Mouse (Mus musculus) E14TG2a.4 (cell line): ENCODE measurements around the gene Magi1.
A peak's percentile ranks its signal among the peaks of the same experiment; 100 is the strongest.

Experiments
- H3K27me3 ChIP-seq: 2 replicates; pipeline ENCODE4 v1.6.1; 2014; ENCODE audit warnings: low read length, control low read depth; ENCODE audit not compliant: insufficient read depth
- H3K36me3 ChIP-seq: 2 replicates; pipeline ENCODE4 v1.6.1; 2014; ENCODE audit warnings: low read length, control low read depth; ENCODE audit not compliant: insufficient read depth
- H3K4me1 ChIP-seq: replicated peaks from 2 replicates; pipeline ENCODE4 v1.6.1; 2014; ENCODE audit warnings: low read depth, low read length, control low read depth
- H3K4me3 ChIP-seq: replicated peaks from 2 replicates; pipeline ENCODE4 v1.5.1; 2014; ENCODE audit warnings: mild to moderate bottlenecking, low read length
- H3K9me3 ChIP-seq: 2 replicates; pipeline ENCODE4 v1.6.1; 2014; ENCODE audit warnings: low read length, control low read depth
- CTCF ChIP-seq: conservative IDR thresholded peaks from 2 replicates; pipeline ENCODE4 v1.5.1; 2014; ENCODE audit warnings: low read length
- NANOG ChIP-seq: IDR thresholded peaks from 2 replicates; pipeline ENCODE4 v1.6.1; 2014; ENCODE audit warnings: borderline replicate concordance, low read length, mixed read lengths
- POU5F1 ChIP-seq: IDR thresholded peaks from 2 replicates; pipeline ENCODE4 v1.6.1; 2014; ENCODE audit warnings: low read length, borderline replicate concordance

Magi1 gene

DNA sequence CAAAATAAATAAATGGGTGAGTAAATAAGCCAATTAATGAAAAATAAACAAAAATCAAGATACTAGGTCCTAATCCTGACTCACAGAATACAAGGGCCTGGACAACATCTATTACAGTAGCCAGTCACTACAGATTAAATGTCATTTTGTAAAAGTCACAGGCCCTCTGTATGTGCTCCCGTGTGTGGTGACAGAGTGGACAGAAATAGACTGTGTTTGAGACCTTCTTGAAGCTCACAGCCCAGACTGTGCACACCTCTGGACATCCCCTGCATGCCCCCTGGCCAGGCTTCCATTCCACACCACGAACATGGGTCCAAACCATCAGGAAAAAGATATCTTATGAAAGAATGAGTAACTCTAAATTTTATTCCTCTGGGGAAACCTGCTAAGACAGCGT is 300.2 kb downstream of the Magi1 start:
- TF ChIP-seq CTCF (no peak), POU5F1 (no peak), NANOG (no peak)
- no peaks in the 10 kb centered on the region for H3K9me3 ChIP-seq
- no peaks in the 10 kb centered on the region for H3K27me3 ChIP-seq
- H3K4me1 ChIP-seq = peaks cover 98% of the 10 kb centered on the region
- no peaks in the 10 kb centered on the region for H3K36me3 ChIP-seq
- H3K4me3 ChIP-seq = no peak overlapping the region

DNA sequence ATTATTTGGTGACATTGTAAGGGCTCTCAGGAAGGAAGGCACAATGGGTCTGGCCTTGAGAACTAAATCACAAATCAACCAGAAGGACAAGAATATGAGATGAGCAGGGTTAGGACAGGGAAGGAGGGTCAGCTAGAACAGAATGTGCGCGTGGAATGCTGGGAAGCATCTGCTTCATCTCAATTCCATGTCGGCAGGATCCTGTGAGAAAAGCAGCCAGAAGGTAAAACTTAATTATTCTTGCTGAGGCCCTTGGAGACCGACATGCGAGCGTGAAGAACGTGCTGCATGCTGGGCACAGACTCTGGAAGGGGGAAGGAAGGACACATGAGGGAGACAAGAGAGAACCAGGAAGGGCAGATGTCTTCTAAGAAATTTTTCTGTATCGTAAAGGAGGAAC is 302.5 kb downstream of the Magi1 start:
- no peak for TF ChIP-seq POU5F1
- TF ChIP-seq NANOG = no peak
- no peak for TF ChIP-seq CTCF
- Histone ChIP-seq H3K36me3 (no peaks in the 10 kb centered on the region), H3K4me3 (no peak overlapping the region; the same call in 1 of the 2 replicates), H3K27me3 (no peaks in the 10 kb centered on the region), H3K9me3 (no peaks in the 10 kb centered on the region), H3K4me1 (peaks cover 86% of the 10 kb centered on the region)

DNA sequence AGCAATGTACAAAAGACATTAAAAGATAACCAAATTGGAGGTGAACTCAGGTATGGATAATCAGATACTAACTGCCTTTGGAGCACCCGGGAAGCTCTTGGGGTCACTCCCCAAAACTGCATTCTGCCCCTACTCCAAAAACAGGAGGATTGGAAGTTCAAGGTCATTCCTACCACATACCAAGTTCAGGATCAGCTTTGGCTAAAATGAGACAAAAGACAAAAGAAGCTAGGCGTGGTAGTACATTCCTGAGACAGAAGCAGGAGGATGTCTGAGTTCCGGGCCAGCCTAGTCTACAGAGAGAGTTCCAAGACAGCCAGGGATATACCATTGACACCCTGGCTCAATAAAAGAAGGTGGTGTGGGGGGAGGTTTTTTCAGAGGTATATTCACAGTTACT is 304.5 kb downstream of the Magi1 start:
- Histone ChIP-seq H3K4me3 (no peak overlapping the region), H3K4me1 (peaks cover 67% of the 10 kb centered on the region), H3K36me3 (no peaks in the 10 kb centered on the region), H3K27me3 (no peaks in the 10 kb centered on the region), H3K9me3 (no peaks in the 10 kb centered on the region)
- TF ChIP-seq NANOG (peak; percentile 21; the same call in 1 of the 2 replicates), CTCF (no peak)

DNA sequence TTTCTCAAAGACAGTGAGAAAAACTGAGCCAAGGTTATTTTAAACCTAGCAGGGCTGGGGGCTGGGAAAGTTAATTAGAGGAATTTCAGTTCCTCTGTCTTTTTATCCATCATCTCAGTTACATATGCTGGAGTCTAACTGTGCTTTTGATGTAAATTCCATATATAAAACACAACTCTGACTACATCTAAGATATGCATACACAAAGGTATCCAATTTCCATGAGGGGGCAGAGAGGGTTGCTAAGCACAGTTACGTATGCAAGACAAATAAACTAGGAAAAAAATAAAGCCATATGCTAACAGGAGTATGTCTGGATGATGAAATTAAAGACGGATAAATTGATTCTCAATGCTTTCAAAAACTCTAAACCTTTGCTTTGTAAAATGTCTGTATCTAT is 315.0 kb downstream of the Magi1 start:
- TF ChIP-seq CTCF (no peak), NANOG (no peak)
- H3K4me3 ChIP-seq = no peak overlapping the region
- no peaks in the 10 kb centered on the region for H3K9me3 ChIP-seq
- H3K4me1 ChIP-seq = peaks cover 10% of the 10 kb centered on the region
- H3K27me3 ChIP-seq = no peaks in the 10 kb centered on the region
- H3K36me3 ChIP-seq = no peaks in the 10 kb centered on the region

DNA sequence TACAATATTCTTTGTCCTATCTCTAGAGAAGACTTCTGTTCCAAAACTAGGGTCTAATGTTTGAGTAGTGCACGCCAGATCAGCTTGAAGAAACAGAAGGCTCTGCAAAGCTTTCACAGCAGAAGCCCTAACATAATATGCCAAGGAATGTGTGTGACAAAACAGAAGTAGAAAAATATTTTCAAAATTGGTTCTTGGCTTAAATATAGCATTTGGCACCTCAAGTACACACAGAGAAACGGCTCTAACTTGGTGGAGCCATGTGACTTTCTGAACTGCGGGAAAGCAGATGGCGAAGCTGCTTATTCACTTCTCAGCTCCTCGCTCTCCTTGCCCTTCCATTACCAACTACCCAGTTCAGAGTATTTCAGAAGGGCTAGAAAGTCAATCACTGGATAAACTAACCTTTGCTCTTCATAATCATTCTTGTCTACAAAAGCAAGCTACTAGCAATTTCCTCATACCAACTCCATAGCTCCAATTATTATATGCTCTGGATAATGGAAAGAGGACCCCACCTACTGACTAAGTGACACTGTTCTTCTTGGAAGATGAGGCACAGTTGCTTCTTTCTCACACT is 320.9 kb downstream of the Magi1 start:
- H3K9me3 ChIP-seq = no peaks in the 10 kb centered on the region
- no peak overlapping the region for H3K4me3 ChIP-seq
- H3K4me1 ChIP-seq = peaks cover 10% of the 10 kb centered on the region
- no peaks in the 10 kb centered on the region for H3K36me3 ChIP-seq
- TF ChIP-seq CTCF = no peak
- no peak for TF ChIP-seq POU5F1
- no peak for TF ChIP-seq NANOG
- no peaks in the 10 kb centered on the region for H3K27me3 ChIP-seq

DNA sequence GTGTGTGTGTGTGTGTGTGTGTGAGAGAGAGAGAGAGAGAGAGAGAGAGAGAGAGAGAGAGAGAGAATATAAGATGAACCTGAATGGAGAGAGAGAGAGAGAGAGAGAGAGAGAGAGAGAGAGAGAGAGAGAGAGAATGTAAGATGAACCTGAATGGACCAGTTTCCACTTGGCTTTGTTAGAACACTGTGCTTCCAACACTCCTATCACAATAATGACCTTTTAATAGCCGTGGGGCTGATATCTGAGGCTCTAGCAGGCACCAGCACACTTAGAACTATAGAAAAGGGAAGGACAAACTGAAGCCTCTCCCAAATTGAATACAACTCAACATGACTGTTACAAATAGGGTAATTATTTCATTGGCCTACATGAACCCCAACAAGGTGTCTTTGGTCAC is 321.9 kb downstream of the Magi1 start:
- Histone ChIP-seq H3K9me3 (no peaks in the 10 kb centered on the region), H3K4me3 (no peak overlapping the region), H3K27me3 (no peaks in the 10 kb centered on the region), H3K36me3 (no peaks in the 10 kb centered on the region), H3K4me1 (peaks cover 16% of the 10 kb centered on the region)
- TF ChIP-seq CTCF (no peak), POU5F1 (no peak), NANOG (no peak)

DNA sequence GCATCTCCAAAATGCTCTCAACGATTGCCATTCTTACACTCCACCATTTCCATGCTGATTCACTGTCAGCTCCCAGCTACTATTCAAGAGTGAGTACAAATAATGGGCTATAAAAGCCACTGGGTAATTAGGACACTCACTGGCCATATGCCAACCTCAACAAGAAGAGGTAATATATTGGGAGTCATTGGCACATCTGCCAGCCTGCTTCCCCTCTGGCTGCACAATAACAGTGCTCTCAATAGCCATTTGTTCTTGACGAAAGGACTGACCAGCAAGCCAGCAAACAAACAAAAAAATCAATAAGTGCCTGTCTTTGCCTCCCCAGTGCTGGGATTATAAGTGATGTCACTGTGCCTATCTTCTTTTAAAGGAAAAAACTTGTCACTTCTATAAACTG is 326.5 kb downstream of the Magi1 start:
- Histone ChIP-seq H3K27me3 (no peaks in the 10 kb centered on the region), H3K9me3 (no peaks in the 10 kb centered on the region), H3K4me1 (peaks cover 46% of the 10 kb centered on the region), H3K4me3 (no peak overlapping the region), H3K36me3 (no peaks in the 10 kb centered on the region)
- TF ChIP-seq POU5F1 (no peak), CTCF (no peak), NANOG (no peak)

DNA sequence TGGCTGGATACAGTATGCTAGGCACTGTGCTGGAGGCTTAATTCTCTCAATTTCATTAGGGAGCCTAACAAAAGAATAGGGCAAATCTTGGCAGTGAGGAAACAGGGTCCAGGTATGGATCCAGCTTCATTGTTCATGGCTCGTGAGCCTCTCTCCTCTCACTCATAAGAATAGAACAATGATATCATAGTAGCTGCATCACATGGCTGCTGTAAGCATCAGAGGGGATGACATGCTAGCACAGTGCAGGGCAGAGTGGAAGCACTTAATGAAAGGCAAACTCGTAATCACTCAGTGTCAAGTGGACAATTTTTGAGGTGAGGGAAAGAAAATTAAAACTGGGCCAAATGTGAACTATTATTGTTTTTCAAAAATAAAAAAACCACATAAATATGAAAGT is 337.1 kb downstream of the Magi1 start:
- Histone ChIP-seq H3K36me3 (no peaks in the 10 kb centered on the region), H3K4me3 (no peak overlapping the region), H3K9me3 (no peaks in the 10 kb centered on the region), H3K4me1 (peaks cover 21% of the 10 kb centered on the region), H3K27me3 (no peaks in the 10 kb centered on the region)
- TF ChIP-seq CTCF (no peak), NANOG (no peak), POU5F1 (no peak)

DNA sequence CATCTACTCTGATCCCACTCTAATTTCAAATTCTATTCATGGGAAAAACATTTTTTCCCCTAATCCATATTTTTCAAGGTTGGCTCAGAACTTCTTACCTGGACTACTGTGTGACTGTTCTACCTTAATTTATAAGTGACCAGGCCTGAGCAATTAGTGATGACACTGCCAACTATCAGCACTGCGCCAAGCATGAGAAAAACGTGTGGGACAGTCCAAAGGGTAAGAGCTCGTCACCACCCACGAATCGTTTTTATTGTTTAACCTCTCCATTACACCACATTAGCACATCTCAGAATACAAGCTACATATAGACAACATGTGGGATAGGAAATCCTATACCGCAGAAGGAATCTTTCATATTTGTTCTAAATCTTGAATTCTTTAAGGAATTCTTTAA is 347.4 kb downstream of the Magi1 start:
- Histone ChIP-seq H3K27me3 (no peaks in the 10 kb centered on the region), H3K9me3 (no peaks in the 10 kb centered on the region), H3K36me3 (no peaks in the 10 kb centered on the region), H3K4me1 (peaks cover 8% of the 10 kb centered on the region; the same call in 1 of the 2 replicates), H3K4me3 (no peak overlapping the region)
- TF ChIP-seq CTCF (no peak), POU5F1 (no peak), NANOG (no peak)
